Mouse (Mus musculus) heart, postnatal 10 days (tissue): ENCODE data around the gene Lrrc2. TPM values are rescaled to one million over a fixed set of nuclear protein-coding genes. Genes with fewer than 3 reads are reported as not detected.

Experiments used
- DNase-seq, 2 experiments: peaks; one replicate each; pipeline ENCODE4 v3.0.0; 2021
- intact Hi-C: fragments of 180-260 bp; cut with DNase I; formaldehyde crosslinking; loops from one replicate; pipeline ENCODE4 v1.15.1; 2025
- total RNA-seq, 2 experiments: library from RNA; stranded (reverse); gene quantifications; 2 replicates each; pipeline ENCODE4 v1.2.3; 2021

Gene Lrrc2
- total RNA-seq = 10 to 100 TPM; 39.8 to 49.0 TPM

DNA sequence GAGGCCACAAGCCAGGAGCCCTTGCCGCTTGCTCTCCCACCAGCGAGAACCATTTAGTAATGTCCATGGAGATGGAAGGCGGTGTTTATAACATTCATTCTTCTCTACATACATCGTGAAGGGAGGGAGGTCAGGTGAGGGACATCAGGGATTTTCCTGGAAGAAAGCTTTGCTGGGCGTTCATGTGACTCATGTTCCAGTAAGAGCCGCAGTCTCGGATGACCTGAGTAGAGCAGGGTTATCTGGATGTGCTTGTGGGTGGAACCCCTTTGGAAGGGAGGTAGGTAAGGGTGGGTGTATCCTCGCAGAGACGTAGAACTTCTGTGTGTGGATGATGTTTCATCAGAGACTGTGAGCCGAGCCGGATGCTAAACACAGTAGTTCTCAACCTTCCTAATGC, at the start of gene Lrrc2:
Gene Lrrc2 (plus strand): TSS at position 149 of the 400 bp plus-strand sequence.
- intact Hi-C loops = no loop called here
- no peak for DNase-seq

DNA sequence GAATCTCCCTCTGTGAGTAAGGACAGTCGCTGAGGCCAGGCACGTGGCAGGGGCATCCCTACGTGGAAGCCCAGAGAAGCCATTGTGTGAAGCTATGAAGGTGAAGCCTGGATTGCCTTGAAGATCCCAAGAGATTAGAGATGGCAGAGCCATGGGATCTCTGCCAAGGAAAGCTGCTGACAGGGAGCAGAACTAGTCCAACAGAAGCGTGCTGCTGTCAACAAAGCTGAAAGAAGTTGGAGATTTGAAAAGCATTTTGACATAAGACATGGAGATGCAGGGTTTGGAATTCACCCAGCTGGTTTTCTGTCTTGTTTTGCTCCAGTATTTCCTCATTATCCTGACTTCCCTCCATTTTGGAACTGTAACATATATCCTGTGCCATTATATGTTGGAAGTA, 49.1 kb upstream of the Lrrc2 start:
- intact Hi-C loops = no loop called here
- no peak for DNase-seq

DNA sequence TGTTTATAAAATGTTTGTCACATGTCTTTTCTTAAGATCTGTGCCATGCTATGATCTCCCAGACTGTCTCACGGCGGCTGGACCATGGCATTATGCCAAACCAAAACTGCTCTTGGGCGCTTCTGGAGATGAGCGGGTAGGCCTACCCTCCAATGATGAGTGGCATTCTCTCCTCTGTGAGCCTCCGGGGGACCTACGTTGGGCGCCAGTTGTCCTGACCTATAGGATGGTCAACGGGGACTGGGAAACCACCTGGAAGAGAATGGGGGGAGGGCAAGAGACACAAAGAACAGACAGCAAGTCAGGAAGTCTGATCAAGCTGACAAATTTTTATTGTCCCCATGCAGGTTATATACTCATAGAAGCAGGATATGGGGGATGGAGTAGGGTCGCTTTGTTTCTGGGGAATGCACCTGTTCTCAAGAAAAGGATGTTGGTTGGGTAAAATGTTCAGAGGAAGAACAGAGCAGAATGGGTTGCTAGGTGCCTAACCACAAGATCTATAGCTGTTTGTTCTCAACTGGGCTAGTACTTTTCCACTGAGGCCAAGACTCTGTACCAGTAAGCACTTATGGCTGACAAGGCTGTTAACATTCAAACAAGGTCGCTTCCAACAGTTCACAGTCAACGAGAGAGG, 44.0 kb upstream of the Lrrc2 start:
- intact Hi-C loops = no loop called here
- DNase-seq = no peak

DNA sequence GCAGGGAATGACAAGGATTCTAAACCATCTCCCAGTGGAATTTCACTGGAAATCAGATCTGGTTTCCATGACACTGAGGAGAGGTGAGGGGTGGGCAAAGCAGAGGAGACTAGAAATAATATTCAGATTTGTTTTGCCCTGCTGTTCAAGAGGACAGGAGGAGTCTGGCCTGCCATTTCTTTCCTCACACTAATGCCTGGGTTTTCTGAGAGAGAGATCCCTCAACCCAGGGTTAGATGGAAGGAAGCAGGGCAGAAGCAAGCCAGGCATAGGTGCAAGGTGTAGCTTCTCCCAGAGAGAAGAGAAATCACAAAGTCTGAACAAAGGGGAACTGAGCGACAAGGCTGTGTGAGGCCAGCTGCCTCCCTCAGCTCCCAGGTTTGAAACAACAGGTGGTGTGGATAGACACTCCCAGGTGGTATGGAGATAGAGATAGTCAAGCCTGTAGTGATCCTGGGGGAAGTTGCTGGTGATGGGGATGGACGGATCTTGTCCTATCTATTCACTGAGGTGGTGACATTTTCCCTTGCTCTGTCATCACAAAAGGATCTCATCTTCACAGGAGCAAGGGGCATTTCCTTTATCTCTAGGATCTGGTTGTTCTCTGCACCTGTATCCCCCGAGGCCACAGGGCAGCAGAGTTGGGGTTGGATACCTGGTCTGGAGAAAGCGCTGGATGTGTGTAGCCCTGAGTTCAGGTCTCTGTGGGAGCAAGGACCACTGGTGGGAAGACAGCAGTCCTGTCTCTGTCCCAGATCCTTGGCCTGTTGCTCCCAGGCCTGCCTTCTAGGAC, 43.3 kb upstream of the Lrrc2 start:
- intact Hi-C loops = no loop called here
- no peak for DNase-seq

DNA sequence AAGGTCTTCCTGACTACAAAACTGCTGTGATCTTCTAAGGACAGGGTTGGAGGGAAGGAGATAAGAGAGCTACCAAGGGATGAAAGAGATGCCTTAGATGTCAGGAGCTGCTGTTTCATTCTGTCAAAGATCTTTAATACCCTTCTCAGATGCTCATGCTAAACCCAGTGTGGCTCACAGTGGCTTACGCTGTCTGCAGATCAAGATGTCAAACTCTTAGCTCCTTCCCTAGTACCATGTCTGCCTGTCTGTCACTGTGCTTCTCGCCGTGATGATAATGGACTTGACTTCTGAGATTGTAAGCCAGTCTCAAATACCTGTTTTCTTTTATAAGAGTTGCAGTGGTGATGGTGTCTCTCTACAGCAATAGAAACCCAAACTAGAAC, 42.7 kb upstream of the Lrrc2 start:
- intact Hi-C loops = no loop called here
- DNase-seq = no peak

DNA sequence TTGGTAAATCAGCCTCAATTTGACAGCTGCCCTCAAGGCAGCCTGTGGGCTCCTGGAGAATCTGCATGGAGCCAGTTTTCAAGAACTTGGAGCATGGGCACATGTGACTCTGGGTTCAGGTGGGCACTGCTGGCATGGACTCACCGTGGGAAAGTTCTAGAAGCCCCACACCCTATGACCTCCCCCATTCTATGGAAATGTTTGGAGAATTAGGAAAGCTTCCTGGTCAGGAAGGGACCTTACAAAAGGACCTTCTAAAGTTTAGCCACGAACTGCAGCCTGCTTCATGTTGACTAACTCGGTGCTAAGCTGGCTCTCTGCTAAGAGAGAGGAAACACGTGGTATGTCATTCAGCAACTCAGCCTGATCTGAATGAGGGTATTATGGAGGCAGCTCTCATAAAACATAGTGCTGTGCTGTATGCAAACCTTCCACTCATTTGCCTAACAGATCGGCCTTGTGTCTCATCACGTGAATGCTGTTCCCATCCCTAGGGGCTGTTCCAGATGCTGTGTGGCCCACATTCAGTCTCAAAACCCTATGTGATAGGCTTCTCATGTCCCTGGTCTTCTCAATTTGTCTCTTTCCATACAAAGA, 41.9 kb upstream of the Lrrc2 start:
- intact Hi-C loops = no loop called here

DNA sequence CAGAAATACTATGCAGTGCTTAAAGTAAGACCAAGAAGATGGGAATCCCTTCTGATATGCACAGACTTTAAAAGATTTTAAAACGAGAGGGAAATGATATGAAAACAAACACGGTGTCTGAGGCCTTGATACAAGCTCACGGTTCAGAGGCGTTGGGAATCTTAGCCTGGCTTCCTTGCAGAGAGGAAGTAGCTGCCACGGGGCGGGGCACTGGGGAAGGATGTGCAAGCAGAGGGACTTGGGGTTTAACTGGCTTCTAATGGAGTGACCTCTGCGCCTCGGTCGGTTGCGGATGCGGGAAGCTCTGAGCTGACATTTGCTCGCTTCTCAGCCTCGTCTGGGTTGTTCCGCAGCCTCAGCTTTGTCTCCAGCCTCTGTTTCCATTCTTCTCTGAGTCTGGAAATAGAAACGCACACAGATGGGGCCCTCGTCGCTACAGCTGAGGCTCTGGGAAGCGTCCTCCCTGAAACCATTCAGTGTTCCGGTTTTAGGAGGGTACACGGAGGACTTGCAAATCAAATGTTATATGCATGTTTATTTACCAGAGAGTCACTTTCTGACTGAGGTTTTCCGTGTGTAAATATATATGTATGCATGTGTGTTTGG, 36.6 kb upstream of the Lrrc2 start:
- intact Hi-C loops = no loop called here

More for the DNA sequence above, 41.9 kb upstream of the Lrrc2 start:
- DNase-seq = no peak

DNA sequence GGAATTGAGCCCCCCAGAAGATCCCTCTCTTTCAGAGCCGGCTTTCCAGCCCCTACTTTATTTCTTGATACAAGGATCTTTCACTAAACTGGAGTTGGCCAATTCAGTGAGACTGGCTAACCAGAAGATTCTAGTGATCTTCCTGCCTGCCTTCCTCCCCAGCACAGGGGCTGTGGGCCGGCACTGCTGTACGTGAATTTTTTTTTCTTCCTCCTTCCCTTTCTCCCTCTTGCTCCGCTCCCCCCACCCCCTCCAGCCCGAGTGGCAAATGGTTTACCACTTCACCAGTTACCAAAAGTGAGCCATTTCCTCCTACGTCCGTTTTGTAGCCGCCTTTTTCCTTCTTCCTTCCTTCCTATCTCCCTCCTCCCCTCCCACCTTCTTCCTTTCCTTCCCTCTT, 35.9 kb upstream of the Lrrc2 start:
- DNase-seq = no peak
- intact Hi-C loops = no loop called here

More for the DNA sequence above, 36.6 kb upstream of the Lrrc2 start:
- no peak for DNase-seq

DNA sequence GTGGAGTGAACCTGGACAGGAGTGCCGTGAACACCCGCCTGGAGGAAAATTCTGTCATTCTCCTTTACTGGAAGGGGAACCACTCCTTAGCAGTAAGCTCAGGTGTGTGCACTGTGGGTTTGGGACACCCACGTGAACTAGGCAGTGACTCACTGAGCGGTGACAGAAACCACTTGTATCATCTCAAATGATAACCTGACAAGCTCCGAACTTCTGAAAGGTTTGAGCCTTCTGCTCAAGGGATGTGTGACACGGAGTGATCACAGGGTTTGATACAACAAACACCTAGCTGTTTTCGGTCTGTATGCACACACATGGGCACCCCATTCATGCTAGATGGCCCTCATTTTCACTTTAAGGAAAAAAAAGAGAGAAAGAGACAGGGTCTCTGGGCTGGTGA, 34.6 kb upstream of the Lrrc2 start, which contains the start of gene Fam240a:
Gene Fam240a (minus strand): TSS at position 76 of the 400 bp plus-strand sequence.
- intact Hi-C loops = no loop called here
- no peak for DNase-seq

DNA sequence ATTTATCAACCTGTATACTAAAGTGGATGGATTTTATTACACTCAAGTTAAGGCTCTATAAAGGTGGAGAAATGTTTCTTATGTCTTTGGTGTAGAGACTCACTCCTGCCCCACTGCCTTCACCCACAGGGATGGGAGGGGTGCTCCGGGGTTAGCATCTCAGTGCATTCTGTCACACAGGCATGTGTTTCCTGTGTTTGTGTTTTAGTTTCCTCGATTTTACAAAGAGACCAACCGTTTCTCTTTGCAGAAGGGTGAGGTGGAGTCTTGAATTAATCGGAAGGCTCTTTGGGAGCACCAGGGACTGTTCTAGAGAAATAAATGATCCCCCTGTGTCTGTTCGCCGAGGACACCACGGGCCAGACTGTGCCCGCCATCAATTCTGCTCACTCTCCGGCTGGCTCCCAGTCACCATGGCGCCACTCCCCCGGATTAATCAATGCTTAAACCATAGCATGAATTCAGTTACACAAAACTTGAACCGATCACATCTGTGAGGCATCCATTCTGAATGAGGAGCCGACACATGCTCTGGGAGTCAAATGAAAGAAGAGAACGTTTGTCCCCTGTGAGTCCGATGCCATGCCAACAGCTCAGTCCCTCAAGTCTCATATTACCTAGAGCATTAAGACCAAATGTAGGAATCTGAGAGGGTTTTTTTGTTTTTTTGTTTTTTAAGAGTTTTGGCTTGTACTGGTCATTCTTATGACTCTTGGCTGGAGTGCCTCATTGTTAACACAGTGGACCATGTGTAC, 30.5 kb upstream of the Lrrc2 start:
- DNase-seq = no peak
- intact Hi-C loops = loop anchor here (2.0 to 5.0 kb wide), 2 partner anchors 38 to 76 kb away; no protein-coding TSS in a partner anchor

DNA sequence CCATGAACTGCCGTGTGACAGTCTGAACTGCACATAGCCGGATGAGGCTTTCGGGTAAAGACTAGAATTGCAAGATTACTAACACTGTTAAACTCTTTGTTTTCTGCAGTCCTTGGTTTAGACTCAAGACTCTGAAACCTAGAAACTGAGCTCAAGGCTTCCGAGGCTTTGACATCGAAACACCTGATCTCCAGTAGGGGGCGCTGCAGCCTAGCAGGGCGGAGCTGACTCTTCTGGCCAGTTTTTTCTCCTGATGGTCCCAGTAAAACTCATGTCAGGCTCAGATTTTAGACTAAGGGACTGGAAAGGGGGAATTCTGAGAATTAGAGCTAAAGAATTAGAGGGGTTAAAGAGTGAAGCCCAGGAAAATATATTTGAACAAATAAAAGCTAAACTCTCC, 28.6 kb upstream of the Lrrc2 start:
- DNase-seq = peak; percentile 80 to 91
- intact Hi-C loops = loop anchor here (2.0 to 5.0 kb wide), 3 partner anchors 32 to 150 kb away; no protein-coding TSS in a partner anchor

DNA sequence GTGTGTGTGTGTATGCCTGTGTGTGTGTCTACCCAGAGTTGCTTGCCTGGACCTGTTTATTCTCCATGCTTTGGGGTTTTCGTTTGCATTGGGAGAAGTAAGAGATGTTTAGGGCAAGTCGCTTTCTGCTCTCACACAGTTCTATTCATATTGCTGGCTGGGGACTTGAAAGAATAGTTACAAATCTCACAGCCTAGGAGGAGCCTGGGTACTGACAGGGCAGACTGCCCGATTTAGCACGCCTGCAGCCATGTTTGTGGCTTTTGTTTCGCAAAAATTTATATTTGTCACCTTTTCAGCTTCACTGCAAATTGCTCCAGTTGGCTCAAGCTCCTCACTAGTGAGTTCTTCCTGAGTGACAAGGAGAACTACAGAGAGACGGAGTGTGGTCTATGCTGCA, 19.8 kb upstream of the Lrrc2 start:
- no peak for DNase-seq
- intact Hi-C loops = no loop called here

DNA sequence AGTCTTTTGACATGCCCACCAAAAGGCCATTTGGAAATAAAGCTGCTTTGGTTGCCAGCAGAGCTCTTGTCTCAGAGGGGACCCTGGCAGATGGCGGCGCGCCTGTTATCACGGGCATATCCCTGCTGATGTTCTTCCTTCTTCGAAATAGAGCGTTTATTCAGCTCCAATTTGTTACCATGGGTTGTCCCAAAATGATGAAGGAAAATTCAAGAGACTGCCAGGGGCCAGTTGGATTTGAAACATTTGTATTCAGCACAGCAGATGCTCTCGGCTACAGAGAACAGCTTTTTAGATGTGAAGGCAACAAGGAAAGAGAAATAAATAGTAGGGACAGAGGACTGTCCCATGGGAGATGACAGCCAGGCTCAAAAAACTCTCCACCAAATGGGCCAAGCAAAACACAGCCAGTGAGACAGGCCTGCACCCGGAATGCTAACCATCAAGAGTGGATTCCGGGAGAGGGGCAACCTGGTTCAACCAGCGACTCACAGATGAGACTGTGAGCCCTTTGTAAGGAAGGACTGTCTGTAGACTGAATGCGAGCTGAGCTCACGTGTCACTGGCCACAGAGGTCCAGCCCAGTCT, 17.4 kb upstream of the Lrrc2 start:
- intact Hi-C loops = no loop called here
- peak; percentile 30 to 37 for DNase-seq

DNA sequence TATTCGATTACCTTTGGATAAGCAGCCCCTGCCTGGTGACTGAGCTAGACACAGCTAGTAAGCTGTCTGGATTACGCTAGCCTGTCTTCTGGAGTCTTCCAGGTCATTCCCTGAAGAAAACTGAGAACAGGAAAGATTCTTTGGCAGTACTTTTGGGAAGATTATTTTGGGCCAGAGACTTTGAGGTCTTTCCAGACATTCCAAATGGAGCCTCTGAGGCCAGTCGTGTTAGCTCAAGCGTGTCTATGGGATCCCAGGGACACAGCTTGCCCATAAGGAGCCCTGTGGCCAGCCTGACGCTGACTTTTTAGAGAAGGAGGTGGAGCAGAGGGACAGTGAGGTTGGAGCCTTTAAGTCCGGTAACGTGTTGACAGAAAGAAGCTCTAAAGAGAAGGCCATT, 15.4 kb upstream of the Lrrc2 start:
- intact Hi-C loops = no loop called here
- DNase-seq = no peak

DNA sequence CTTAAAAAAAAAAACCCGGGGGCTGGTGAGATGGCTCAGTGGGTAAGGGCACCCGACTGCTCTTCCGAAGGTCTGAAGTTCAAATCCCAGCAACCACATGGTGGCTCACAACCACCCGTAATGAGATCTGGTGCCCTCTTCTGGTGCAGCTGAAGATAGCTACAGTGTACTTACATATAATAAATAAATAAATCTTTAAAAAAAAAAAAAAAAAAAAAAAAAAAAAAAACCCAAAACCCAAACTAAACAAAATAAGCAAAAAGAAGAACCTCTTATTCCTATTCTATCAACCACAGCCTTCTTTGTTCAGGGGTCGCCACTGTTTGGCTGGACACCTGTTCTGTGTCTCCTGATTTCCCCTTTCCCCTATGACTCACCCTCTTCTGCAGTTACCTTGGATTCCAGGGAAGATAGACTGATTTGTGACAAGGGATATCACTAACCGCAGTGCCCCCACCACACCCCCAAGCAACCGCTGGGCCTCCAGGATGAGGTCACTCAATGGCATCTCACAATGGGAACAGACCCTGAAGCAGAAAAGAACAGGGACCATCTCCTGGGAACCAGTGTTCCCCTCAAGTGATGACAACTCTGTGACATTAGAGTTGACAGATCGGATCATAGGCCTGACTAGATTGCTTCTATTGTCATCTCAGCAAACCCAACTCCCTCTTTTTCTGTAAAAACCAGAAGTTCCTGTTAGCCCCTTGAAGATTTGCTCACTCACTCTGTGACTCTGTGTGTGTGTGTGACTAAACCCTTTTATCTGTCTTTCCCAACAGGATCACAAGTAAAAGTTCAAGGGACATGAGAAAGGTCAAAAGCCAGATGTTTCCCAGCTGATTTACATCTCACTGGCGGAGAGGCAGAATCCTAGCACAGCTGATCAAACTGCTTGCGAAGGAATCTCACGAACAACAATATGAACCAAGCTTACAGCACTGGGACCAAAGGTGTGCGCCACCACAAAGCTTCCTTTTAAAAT, 13.5 kb upstream of the Lrrc2 start:
- intact Hi-C loops = no loop called here
- DNase-seq = no peak

DNA sequence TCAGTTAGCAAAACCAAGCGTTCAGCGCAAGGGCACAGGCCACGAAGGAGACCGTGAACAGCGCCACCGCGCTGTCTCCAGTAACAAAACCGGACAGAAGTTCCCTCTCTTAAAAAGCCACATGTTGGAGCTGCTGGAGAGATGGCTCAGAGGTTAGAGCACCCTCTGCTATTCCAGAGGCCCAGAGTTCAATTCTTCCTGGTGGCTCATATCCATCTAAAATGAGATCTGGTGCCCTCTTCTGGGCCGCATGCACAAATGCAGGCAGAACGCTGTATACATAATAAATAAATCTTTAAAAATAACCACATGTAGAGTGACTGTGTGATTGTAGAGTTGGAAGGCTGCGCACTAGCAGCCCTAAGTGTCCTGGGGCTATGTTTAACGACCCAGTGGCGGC, 7.1 kb upstream of the Lrrc2 start:
- intact Hi-C loops = loop anchor here (5.0 kb wide), 3 partner anchors 72 to 227 kb away; no protein-coding TSS in a partner anchor
- DNase-seq = peak in 1 of 2 experiments; percentile 54

DNA sequence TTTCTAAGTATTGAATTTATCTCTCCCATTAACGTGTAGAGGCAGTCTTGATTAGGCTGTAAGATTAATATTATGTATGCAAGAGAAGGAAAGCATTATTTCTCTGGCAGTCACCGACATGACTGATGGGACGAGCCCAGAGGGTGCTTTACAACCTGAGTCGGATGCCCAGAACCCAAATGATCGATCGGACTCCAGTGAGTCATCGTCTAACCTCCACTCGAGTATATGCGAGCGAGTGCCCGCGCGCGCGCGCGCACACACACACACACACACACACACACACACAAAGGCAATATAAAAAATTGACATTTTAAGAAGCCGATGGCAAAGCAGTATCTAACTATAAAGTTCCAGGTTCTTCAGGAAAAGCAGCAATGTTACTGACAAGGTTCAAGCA, 6.0 kb upstream of the Lrrc2 start:
- intact Hi-C loops = no loop called here
- no peak for DNase-seq

DNA sequence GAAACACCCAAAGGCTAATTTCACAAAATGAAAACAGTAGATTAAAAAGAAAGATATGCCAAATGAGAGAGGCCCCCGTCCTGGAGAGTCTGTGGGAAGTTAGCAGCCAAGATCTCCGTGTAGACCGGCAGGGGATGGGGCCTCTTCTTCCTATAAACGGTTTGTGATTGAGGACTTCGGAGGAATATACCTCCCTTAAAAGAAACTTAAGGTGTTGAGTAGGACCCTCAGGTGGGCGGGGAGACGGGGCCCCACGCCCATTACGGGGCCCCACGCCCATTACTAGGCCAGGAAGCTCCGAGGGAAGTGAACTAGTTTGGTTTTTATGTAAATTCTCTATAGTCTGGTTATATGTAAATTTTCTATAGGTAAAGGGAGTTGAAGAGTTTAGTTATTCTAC, 5.4 kb upstream of the Lrrc2 start, which contains the start of gene Tdgf1:
Gene Tdgf1 (minus strand): TSS at position 233 of the 400 bp plus-strand sequence.
- DNase-seq = no peak
- intact Hi-C loops = no loop called here

DNA sequence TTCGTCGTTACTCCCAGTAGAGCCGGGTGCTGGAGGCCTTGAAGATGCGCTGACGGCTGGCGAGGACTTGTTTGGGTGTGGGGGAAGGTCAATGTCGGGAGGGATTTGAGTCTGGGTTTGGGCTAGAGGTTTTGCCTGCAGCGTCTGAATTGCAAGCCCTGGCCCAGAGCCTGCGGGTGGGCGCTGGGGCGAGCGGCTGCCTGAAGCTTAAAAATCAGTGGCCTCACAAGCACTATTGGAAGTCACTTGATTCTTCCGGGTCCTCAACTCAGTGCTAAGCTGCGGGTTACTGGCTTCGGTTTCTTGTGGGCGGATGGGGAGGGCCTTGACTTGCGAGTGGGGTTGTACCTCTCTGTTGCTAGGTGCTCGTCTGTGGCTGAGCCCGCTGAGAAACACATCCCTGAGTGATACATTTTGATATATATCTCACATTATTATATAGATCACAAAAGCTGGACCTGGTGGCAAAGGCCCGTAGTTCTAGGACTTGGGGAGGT, 4.7 kb upstream of the Lrrc2 start:
- no peak for DNase-seq
- intact Hi-C loops = no loop called here
